Mouse (Mus musculus) spleen, postnatal 4 days (tissue): ENCODE results near the gene Hoxc13.
A peak's percentile ranks its signal among the peaks of the same experiment; 100 is the strongest.

Source experiments
- DNase-seq, 2 experiments: peaks; one replicate each; pipeline ENCODE4 v3.0.0; 2022; ENCODE audit warnings: low spot score in 2 of 2

Hoxc13 gene

DNA sequence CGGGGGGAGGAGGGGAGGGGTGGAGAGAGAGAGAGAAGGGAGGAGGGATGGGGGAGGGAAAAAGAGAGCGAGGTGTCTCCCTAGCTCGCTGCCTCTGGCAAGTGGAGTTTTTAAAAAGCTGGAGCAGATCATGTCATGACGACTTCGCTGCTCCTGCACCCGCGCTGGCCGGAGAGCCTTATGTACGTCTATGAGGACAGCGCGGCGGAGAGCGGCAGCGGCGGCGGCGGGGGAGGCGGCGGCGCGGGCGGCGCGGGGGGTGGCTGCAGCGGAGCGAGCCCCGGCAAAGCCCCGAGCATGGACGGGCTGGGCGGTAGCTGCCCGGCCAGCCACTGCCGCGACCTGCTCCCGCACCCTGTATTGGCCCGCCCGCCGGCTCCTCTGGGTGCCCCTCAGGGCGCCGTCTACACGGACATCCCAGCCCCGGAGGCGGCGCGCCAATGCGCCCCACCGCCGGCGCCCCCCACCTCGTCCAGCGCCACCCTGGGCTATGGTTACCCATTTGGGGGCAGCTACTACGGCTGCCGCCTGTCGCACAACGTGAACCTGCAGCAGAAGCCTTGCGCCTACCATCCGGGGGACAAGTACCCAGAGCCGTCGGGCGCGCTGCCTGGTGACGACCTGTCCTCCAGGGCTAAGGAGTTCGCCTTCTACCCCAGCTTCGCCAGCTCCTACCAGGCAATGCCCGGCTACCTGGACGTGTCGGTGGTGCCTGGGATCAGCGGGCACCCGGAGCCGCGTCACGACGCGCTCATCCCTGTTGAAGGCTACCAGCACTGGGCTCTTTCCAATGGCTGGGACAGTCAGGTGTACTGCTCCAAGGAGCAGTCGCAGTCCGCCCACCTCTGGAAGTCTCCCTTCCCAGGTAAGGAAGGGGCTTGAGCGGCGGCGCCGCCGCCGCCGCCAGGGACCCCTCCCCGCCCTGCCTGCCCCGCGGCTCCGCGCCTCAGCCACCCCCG is at the start of gene Hoxc13:
Gene Hoxc13, plus strand, starts transcription at position 51 of the 959 bp plus-strand sequence.
- peak in 1 of 2 experiments; percentile 60 for DNase-seq

DNA sequence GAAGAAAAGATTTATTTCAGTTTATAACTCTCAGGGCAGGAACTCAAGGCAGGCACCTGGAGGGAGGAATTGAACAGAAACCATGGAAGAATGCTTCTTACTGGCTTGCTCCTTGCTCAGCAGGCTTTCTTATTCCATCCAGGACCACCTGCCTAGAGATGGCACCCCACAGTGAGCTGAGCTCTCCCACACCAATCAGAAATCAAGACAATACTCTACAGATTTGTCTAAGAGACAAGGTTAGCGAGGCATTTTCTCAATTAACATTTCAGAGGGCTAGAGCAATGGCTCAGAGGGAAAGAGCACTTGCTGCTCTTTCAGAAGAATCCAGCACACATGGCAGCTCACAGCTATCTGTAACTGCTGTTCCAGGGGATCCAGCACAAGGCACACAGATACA is 35.1 kb upstream of the Hoxc13 start:
- DNase-seq: no peak

- no peak for DNase-seq
Measured at GRCm38 (mm10) chr15:102895115-102895514, 25.8 kb upstream of the Hoxc13 start.

DNA sequence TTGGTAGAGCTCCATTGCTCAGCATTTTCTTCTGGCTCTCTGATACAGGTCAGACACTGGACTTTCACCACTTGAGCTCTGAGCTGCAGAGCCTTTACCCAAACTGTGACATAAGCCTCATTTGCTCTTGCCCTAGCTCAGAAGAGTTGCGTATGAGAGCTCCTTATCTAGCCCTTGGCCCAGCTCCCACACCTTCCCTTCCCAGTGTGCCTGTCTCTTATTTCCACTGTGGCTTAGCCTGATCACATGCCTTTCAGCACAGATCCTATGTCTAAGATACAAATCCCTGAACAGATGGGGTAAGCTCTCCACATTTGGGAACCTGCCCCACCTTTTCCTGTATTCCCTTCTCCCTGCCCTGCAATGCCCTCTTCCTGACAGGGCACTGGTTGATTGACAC is 16.0 kb upstream of the Hoxc13 start:
- no peak for DNase-seq

- DNase-seq: no peak
Measured at GRCm38 (mm10) chr15:102909536-102909935, 11.4 kb upstream of the Hoxc13 start.

DNA sequence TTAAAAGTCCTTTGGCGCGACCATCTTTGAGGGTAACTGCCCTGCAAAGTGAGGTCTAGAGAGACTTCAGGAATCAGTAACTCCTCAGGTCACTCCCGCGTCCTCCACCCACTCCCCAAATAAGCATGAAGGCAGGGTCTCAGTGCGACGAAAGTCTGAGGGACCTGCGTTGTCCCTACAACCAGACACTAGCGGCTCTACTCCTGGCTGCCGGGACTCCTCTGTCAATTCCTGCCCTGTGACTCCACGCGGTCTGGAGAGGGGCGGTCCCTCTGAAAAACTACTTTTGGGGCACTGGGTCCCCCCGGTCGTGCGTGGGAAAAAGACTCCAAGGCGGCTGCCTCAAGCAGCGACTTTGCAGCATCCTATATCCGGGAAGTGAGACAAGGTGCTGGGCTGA is 10.9 kb upstream of the Hoxc13 start:
- DNase-seq: no peak

DNA sequence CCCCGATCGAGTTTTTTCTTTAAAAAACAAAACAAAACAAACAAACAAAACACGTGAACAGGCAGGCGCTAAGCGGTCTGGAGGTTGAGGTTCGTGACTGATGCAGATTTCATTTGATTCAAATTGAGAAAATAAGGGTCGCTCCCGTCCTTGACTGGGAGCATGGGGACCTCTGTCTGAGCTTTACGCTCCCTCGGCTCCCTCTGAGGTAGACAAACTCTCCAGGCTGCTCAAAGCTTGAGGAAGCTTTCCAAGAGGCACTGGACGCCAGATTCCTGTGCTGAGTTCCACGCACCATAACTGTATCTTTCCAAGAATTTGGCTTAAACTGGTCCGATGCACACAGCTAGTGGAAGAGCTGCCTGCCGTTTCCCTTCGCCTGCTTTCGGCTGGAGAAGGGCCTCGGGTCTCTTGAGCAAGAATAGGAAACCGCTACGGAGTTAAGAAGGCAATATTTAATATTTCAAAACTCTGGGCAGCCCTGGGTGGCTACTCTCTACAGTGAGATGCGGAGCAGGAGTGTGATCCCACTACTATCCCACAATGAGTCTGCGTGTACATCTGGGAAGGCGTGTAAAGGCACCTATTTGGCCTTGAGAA is 10.3 kb upstream of the Hoxc13 start:
- DNase-seq: no peak

- no peak for DNase-seq
Measured at GRCm38 (mm10) chr15:102913038-102913585, 7.8 kb upstream of the Hoxc13 start.

- DNase-seq: no peak
Measured at GRCm38 (mm10) chr15:102917972-102918572, 2.8 kb upstream of the Hoxc13 start.

- no peak for DNase-seq
Measured at GRCm38 (mm10) chr15:102918611-102919265, 2.2 kb upstream of the Hoxc13 start.

DNA sequence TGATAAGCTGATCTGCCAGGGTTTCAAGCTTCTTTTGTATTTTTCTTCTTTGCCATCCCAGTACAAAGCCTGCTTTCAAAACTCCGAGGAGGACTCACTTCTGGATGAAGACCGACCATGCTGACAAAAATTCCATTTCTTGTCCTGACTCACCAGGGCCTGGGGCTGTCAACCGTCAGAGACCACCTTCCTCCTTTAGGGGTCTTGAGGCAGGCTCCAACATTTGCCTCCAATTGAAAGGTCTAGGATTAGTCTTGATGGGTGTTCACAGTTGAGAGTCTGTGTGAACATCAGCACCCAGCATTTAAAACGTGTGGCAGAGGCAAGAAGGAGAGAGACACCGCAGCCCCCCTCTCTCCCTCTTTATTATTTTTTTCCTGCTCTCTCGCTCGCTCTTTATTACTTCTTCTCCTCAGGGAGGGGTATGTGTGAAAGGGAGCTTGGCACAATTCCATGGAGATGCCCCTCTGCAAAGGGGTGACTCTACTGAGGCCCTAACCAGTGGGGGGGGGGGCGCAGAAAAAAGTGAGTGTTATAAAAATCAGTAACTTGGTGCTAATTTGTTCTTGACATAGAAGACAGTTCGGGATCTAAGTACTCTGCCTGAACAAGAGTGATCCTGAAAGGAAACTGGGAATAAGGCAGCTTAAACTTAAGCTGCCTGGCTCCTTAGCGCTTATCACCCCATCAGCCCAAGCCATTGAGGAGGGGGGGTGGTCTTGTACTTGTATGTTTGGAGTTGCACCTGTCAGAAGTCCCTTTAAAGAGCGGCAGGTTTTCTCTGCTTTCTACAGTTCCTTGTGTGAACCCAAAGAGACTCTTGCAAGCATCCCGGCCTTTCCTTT is 1.3 kb upstream of the Hoxc13 start:
- no peak for DNase-seq

- peak in 1 of 2 experiments; percentile 53 for DNase-seq
Measured at GRCm38 (mm10) chr15:102920619-102921018, 284 bp upstream of the Hoxc13 start.

- peak in 1 of 2 experiments; percentile 55 for DNase-seq
Measured at GRCm38 (mm10) chr15:102922012-102922362, 1.1 kb downstream of the Hoxc13 start.

- DNase-seq: peak in 1 of 2 experiments; percentile 36
Measured at GRCm38 (mm10) chr15:102922636-102923500, 2.0 kb downstream of the Hoxc13 start.

DNA sequence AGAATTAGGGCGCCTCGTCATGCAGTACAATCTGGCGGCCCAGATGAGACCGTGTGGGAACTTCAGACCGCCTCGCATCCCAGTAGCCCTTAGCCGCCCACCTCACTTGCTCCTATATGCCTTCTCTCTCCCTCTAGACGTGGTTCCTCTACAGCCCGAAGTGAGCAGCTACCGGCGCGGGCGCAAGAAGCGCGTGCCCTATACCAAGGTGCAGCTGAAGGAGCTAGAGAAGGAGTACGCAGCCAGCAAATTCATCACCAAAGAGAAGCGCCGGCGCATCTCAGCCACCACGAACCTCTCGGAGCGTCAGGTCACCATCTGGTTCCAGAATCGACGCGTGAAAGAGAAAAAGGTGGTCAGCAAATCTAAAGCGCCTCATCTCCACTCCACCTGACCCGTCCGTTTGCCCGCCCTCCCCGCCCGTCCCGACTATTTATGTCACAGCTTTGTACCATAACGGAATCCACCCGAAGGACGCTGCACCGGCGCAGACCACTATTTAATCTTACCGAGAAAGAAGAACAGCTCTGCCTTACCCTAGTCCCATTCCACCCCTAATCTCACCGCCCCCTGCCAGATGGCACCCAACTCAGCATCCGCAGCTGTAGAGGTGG is 6.2 kb downstream of the Hoxc13 start:
- DNase-seq: peak in 1 of 2 experiments; percentile 52

- DNase-seq: no peak
Measured at GRCm38 (mm10) chr15:102931706-102932358, 10.9 kb downstream of the Hoxc13 start.

DNA sequence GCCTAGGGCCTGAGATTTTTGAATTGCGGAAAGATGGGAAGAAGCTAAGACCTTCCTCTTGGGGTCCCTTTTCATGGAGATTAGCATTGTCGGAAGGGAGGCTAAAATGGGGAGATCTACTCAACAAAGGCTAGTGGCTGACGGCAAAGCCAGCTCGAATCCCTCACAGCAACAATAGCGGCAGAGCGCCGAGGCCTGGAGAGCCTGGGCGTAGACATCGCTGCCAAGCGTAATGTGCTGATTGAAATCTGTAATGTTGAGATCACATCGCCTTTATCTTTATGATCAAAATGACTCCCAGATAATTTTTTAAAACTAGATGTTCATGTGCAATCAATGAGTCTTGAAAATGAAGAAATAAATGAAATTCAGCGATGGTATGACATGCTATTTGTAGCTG is 13.5 kb downstream of the Hoxc13 start:
- DNase-seq: no peak

DNA sequence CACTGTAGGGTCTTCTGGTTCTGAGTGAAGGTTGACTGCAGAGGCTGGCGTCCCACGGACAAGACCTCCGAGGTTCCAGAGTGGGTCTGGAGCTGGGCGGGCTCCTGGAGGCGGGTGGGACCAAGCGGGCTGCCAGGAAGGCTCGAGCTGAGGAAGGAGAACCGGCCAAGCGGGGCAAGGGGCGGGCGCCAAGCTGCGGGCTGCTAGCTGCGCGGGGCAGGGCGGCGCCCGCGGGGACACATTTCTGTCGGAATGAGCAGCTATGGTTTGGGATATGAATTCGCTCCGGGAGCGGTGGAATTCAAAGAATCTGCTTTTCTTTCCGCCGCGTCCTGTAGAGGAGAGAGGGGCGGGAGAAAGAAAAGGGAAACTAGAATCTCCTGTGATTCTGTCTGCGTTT is 14.0 kb downstream of the Hoxc13 start:
- DNase-seq: no peak
